Mouse (Mus musculus): ENCODE results near the gene Dync1i2. TPM values are rescaled to one million over a fixed set of nuclear protein-coding genes. Genes with fewer than 3 reads are reported as not detected.

The Dync1i2 gene
- polyA plus RNA-seq, 1 experiment from 2014 or later: 64.1 TPM

DNA sequence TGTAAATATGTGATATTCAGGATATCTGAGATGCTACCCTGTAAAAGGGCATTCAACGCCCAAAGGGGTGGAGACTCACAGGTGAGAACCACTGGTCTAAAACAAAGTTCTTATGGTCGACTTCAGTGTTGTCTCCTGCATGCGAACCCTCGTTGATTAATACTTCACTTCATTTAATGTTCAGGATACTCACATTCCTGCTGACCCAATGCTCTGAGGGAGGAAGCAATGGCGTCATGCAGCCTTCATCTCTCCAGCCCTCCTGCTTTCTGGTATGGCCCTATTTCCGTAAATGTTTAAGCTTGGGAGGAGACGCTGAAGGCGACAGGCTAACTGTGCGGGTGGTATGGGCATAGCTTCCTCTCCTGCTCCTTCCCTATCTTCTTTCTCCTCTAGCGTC lies 31.8 kb upstream of the Dync1i2 start:
- Histone ChIP-seq H3K9ac (ENCODE audit: low read length) (no peak overlapping the region), H3K4me3 (ENCODE audit: low read length) (no peak overlapping the region), H3K4me1 (ENCODE audit: control insufficient read depth, insufficient read depth, low read length) (no peaks in the 10 kb centered on the region), H3K4me2 (ENCODE audit: low read depth, low read length) (no peak overlapping the region), H3K27ac (ENCODE audit: low read length) (no peak overlapping the region), H3K9me3 (replicated peaks; ENCODE audit: control insufficient read depth, low read length) (peaks cover 4% of the 10 kb centered on the region), H3K27me3 (ENCODE audit: control insufficient read depth, insufficient read depth, low read length) (no peaks in the 10 kb centered on the region), H3K36me3 (ENCODE audit: control insufficient read depth, insufficient read depth) (no peaks in the 10 kb centered on the region)
- no peak for ATAC-seq (replicated peaks; ENCODE audit: extremely low read depth, insufficient read depth, low FRiP score)
- WGBS: 86% methylated on average over 10 of the region's 10 CpGs

DNA sequence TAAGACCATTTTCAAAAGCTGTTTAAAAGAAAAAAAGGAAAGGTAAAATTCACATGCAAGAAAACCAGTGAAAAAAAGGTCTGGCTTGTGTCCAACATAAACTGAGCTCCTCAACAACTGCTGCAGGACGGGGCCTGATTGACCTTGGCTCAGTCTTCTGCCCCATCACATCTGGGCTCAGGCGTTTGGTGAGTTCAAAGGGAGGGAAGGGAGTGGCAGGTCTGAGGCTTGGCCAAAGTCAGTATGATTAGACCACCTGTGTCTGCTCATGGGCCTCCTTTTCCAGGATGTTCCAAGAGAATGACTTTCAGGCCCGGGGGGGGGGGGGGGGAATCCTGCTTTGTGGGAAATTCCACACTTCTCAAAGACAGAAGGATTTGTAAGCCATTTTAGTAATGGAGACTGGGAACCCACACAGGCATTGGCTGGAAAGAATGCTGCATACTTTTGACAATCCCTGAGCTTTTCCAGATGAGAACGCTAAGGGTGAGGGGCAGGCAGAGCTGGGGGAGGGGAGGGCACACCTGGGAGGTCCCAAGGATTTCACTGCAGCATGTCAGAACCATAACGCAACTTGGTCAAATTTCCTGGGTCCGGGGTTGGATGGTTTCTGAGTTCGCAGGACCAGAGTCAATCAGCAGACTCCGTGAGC lies 30.8 kb upstream of the Dync1i2 start:
- Histone ChIP-seq H3K4me3 (ENCODE audit: low read length) (no peak overlapping the region), H3K9me3 (replicated peaks; ENCODE audit: control insufficient read depth, low read length) (peaks cover 4% of the 10 kb centered on the region), H3K4me1 (ENCODE audit: control insufficient read depth, insufficient read depth, low read length) (no peaks in the 10 kb centered on the region), H3K9ac (ENCODE audit: low read length) (no peak overlapping the region), H3K4me2 (ENCODE audit: low read depth, low read length) (no peak overlapping the region), H3K36me3 (ENCODE audit: control insufficient read depth, insufficient read depth) (no peaks in the 10 kb centered on the region), H3K27ac (ENCODE audit: low read length) (no peak overlapping the region), H3K27me3 (ENCODE audit: control insufficient read depth, insufficient read depth, low read length) (no peaks in the 10 kb centered on the region)
- no peak for ATAC-seq (replicated peaks; ENCODE audit: extremely low read depth, insufficient read depth, low FRiP score)
- 49% methylated on average over 8 of the region's 8 CpGs for WGBS

- Histone ChIP-seq H3K9ac (ENCODE audit: low read length) (no peak overlapping the region), H3K9me3 (replicated peaks; ENCODE audit: control insufficient read depth, low read length) (no peaks in the 10 kb centered on the region), H3K4me1 (ENCODE audit: control insufficient read depth, insufficient read depth, low read length) (0 out of 2 replicates have a peak, but pooled peaks cover 4% of the 10 kb centered on the region), H3K27me3 (ENCODE audit: control insufficient read depth, insufficient read depth, low read length) (no peaks in the 10 kb centered on the region), H3K4me3 (ENCODE audit: low read length) (no peak overlapping the region), H3K27ac (ENCODE audit: low read length) (no peak overlapping the region), H3K4me2 (ENCODE audit: low read depth, low read length) (no peak overlapping the region), H3K36me3 (ENCODE audit: control insufficient read depth, insufficient read depth) (no peaks in the 10 kb centered on the region)
- no peak for ATAC-seq (replicated peaks; ENCODE audit: extremely low read depth, insufficient read depth, low FRiP score)
- 58% methylated on average over 3 of the region's 3 CpGs for WGBS
Observed at GRCm38 (mm10) chr2:71187950-71188349, 23.6 kb upstream of the Dync1i2 start.

DNA sequence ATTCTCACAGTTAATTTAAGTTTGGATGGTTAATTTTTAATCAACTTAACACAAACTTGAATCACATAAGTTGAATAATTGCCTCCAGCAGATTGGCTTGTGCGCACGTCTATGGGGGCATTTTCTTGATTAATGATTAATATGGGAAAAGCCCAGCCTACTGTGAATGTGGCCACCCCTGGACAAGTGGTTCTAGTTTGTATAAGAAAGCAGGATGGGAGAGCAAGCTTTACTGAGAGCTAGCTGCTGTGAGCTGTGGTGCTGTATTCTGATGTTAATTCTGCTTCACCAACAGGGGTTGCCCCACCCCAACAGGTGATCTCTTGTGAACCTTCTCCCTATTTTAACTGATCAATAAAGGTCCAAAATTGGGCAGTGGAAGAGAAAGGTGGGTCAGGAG lies 22.6 kb upstream of the Dync1i2 start:
- no peak overlapping the region for H3K27ac ChIP-seq (ENCODE audit: low read length)
- WGBS: 54% methylated on average over 2 of the region's 2 CpGs
- H3K4me2 ChIP-seq (ENCODE audit: low read depth, low read length): no peak overlapping the region
- no peaks in the 10 kb centered on the region for H3K36me3 ChIP-seq (ENCODE audit: control insufficient read depth, insufficient read depth)
- no peaks in the 10 kb centered on the region for H3K27me3 ChIP-seq (ENCODE audit: control insufficient read depth, insufficient read depth, low read length)
- H3K9ac ChIP-seq (ENCODE audit: low read length): no peak overlapping the region
- H3K9me3 ChIP-seq (replicated peaks; ENCODE audit: control insufficient read depth, low read length): no peaks in the 10 kb centered on the region
- 0 out of 2 replicates have a peak, but pooled peaks cover 4% of the 10 kb centered on the region for H3K4me1 ChIP-seq (ENCODE audit: control insufficient read depth, insufficient read depth, low read length)
- no peak overlapping the region for H3K4me3 ChIP-seq (ENCODE audit: low read length)
- no peak for ATAC-seq (replicated peaks; ENCODE audit: extremely low read depth, insufficient read depth, low FRiP score)

DNA sequence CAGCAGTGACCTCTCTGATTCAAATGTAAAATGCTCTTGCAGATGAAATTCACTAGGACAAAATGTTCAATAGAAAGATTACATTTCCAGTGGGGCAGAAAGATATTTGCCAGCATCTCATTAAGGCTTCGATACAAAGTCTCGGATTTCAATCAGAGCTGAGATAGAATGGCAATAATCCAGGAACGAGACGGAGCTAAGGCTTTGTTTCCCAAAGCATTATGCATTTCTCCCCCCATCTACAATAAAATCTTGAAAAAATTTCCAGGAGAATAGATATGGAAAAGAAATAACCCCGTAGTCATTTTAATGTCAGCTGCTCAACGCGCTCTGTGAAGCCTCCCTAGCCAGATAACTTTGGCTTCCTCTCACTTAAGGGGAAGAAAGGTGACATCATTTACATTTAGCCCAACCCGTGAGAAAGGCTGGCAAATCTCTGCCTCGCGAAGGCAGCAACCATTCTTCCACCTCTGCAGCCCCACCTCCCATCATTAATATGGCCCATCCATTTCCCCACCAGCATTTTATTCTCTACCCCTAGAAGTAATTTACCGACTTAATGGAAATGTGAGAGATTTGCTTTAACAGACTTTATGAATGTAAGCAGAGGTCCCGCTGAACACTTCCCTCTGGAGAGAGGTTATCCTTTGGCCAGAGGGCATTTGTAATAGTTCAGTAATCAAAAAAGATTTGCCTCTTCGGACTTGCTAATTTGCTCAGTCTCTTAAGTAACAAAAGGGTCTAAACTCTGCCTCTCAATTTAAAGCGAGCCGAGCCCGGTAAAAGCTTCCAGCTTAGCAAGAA lies 19.9 kb upstream of the Dync1i2 start:
- Histone ChIP-seq H3K9me3 (replicated peaks; ENCODE audit: control insufficient read depth, low read length) (no peaks in the 10 kb centered on the region), H3K27ac (ENCODE audit: low read length) (no peak overlapping the region), H3K4me2 (ENCODE audit: low read depth, low read length) (peak overlapping the region; percentile 38), H3K4me1 (ENCODE audit: control insufficient read depth, insufficient read depth, low read length) (peaks cover 7% of the 10 kb centered on the region; the same call in 1 of the 2 replicates), H3K4me3 (ENCODE audit: low read length) (no peak overlapping the region), H3K9ac (ENCODE audit: low read length) (no peak overlapping the region), H3K27me3 (ENCODE audit: control insufficient read depth, insufficient read depth, low read length) (no peaks in the 10 kb centered on the region), H3K36me3 (ENCODE audit: control insufficient read depth, insufficient read depth) (no peaks in the 10 kb centered on the region)
- no peak for ATAC-seq (replicated peaks; ENCODE audit: extremely low read depth, insufficient read depth, low FRiP score)
- 24% methylated on average over 16 of the region's 16 CpGs for WGBS

- H3K4me1 ChIP-seq (ENCODE audit: control insufficient read depth, insufficient read depth, low read length): peaks cover 9% of the 10 kb centered on the region
- no peak overlapping the region for H3K4me3 ChIP-seq (ENCODE audit: low read length)
- H3K27ac ChIP-seq (ENCODE audit: low read length): no peak overlapping the region
- H3K27me3 ChIP-seq (ENCODE audit: control insufficient read depth, insufficient read depth, low read length): no peaks in the 10 kb centered on the region
- H3K4me2 ChIP-seq (ENCODE audit: low read depth, low read length): peak overlapping the region; percentile 38; the same call in 1 of the 2 replicates
- no peak overlapping the region for H3K9ac ChIP-seq (ENCODE audit: low read length)
- 52% methylated on average over 17 of the region's 17 CpGs for WGBS
- H3K36me3 ChIP-seq (ENCODE audit: control insufficient read depth, insufficient read depth): no peaks in the 10 kb centered on the region
- ATAC-seq (replicated peaks; ENCODE audit: extremely low read depth, insufficient read depth, low FRiP score): no peak
- no peaks in the 10 kb centered on the region for H3K9me3 ChIP-seq (replicated peaks; ENCODE audit: control insufficient read depth, low read length)
Observed at GRCm38 (mm10) chr2:71192195-71192807, 19.2 kb upstream of the Dync1i2 start.

DNA sequence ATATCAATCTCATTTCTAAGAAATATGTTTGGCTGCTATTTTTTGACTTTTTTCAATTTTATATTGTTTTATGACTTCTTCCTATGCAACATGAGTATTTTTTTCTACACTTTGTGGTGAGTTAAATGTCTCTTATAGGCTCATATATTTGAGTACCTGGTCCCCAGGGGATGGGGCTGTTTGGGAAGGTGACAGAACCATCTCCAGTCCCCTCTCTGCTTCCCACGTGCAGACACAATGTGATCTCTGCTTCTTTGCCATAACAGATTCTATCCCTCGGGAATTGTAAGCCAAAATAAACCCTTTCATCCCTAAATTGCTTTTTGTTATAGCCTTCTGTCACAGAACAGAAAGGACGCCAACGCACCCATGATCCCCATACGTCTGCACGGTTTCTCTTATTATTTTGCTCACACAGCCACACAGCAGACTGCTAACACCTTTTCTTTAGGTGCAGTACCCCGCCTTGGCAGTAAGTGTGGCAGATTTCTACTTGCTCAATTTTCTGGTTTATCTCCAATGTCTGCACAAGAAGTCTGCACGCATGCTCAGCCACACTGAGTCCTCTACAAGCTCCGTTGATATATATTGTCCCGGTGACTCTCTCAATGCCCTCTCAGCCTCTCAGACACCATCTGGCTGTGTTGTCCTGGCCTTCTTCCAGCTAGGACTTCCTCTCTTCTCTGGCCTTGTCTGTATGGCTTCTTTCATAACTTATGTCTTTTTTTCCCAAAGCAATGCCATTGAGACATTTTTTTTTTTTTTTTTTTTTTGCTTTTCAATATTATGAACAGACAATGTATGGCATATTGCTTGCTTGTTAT lies 17.2 kb upstream of the Dync1i2 start:
- Histone ChIP-seq H3K4me3 (ENCODE audit: low read length) (no peak overlapping the region), H3K27ac (ENCODE audit: low read length) (no peak overlapping the region), H3K9me3 (replicated peaks; ENCODE audit: control insufficient read depth, low read length) (no peaks in the 10 kb centered on the region), H3K4me1 (ENCODE audit: control insufficient read depth, insufficient read depth, low read length) (peaks cover 9% of the 10 kb centered on the region), H3K9ac (ENCODE audit: low read length) (no peak overlapping the region), H3K4me2 (ENCODE audit: low read depth, low read length) (no peak overlapping the region), H3K27me3 (ENCODE audit: control insufficient read depth, insufficient read depth, low read length) (no peaks in the 10 kb centered on the region), H3K36me3 (ENCODE audit: control insufficient read depth, insufficient read depth) (no peaks in the 10 kb centered on the region)
- WGBS: 56% methylated on average over 10 of the region's 10 CpGs
- ATAC-seq (replicated peaks; ENCODE audit: extremely low read depth, insufficient read depth, low FRiP score): no peak; the same call in 1 of the 2 replicates

DNA sequence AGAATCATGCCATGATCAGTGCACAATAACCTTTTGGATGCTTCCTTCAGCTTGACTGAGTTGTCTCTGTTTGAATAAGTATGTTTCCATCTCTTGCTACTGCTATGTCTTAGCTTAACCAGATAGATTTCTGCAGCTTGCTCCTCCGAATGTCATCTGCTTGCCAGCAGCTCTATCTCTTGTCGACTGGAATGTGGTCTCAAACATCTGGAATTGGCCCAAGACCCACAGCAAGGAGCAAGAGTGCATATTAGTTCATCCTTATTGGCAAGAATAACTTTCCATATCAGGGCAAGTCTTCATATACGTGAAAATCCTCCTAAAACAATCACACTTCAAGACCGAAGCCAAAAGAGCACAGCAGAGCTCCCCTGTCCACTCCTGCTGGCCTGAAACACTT lies 14.6 kb upstream of the Dync1i2 start:
- no peak for ATAC-seq (replicated peaks; ENCODE audit: extremely low read depth, insufficient read depth, low FRiP score)
- H3K4me3 ChIP-seq (ENCODE audit: low read length): no peak overlapping the region
- H3K27ac ChIP-seq (ENCODE audit: low read length): no peak overlapping the region
- no peaks in the 10 kb centered on the region for H3K9me3 ChIP-seq (replicated peaks; ENCODE audit: control insufficient read depth, low read length)
- no peaks in the 10 kb centered on the region for H3K27me3 ChIP-seq (ENCODE audit: control insufficient read depth, insufficient read depth, low read length)
- WGBS: 50% methylated on average over 4 of the region's 4 CpGs
- no peak overlapping the region for H3K9ac ChIP-seq (ENCODE audit: low read length)
- H3K4me1 ChIP-seq (ENCODE audit: control insufficient read depth, insufficient read depth, low read length): peaks cover 4% of the 10 kb centered on the region
- no peaks in the 10 kb centered on the region for H3K36me3 ChIP-seq (ENCODE audit: control insufficient read depth, insufficient read depth)
- no peak overlapping the region for H3K4me2 ChIP-seq (ENCODE audit: low read depth, low read length)
